Mouse (Mus musculus): ENCODE results near the gene Cacna2d1. TPM values are rescaled to one million over a fixed set of nuclear protein-coding genes. Genes with fewer than 3 reads are reported as not detected.

Cacna2d1 gene
- total RNA-seq, 1 experiment from 2014 or later = 0.10 TPM

- ATAC-seq (replicated peaks in 1 of 2; ENCODE audit: insufficient read depth in 1 of 2, low FRiP score in 2 of 2, low TSS enrichment in 1 of 2, low read depth in 1 of 2, poor library complexity in 2 of 2, severe bottlenecking in 2 of 2) = peak; percentile 98
Measured at GRCm38 (mm10) chr5:16410011-16410410, 475.5 kb downstream of the Cacna2d1 start.

GRCm38 (mm10) chr5:16414693-16415092 is 480.2 kb downstream of the Cacna2d1 start:
- no peak for ATAC-seq (replicated peaks in 1 of 2; ENCODE audit: insufficient read depth in 1 of 2, low FRiP score in 2 of 2, low TSS enrichment in 1 of 2, low read depth in 1 of 2, poor library complexity in 2 of 2, severe bottlenecking in 2 of 2)

GRCm38 (mm10) chr5:16417996-16418395 is 483.5 kb downstream of the Cacna2d1 start:
- ATAC-seq (replicated peaks in 1 of 2; ENCODE audit: insufficient read depth in 1 of 2, low FRiP score in 2 of 2, low TSS enrichment in 1 of 2, low read depth in 1 of 2, poor library complexity in 2 of 2, severe bottlenecking in 2 of 2) = no peak

- ATAC-seq (replicated peaks in 1 of 2; ENCODE audit: insufficient read depth in 1 of 2, low FRiP score in 2 of 2, low TSS enrichment in 1 of 2, low read depth in 1 of 2, poor library complexity in 2 of 2, severe bottlenecking in 2 of 2) = no peak
Measured at GRCm38 (mm10) chr5:16418504-16418903, 484.0 kb downstream of the Cacna2d1 start.

Other genes with a start within 250 kb of the Cacna2d1 start
- gene Speer4c, start 220.4 kb upstream of the Cacna2d1 start, total RNA-seq (2017) = not detected in 2 replicates

All from hematopoietic stem cell, adult 5-6 weeks (primary cell).